Mouse (Mus musculus) brain, embryonic 14.5 days (tissue): Measurements from ENCODE around the gene Sp9.

Experiments
- CTCF ChIP-seq: fragments of 200-500 bp; IDR thresholded peaks from 2 replicates; pipeline ENCODE4 v1.5.1; 2012; ENCODE audit warnings: inconsistent platforms, mild to moderate bottlenecking, moderate library complexity, borderline replicate concordance; ENCODE audit not compliant: insufficient read depth, insufficient read length; ENCODE audit errors: extremely low read depth
- POLR2A ChIP-seq: fragments of 200-500 bp; IDR thresholded peaks from 2 replicates; pipeline ENCODE4 v1.6.1; 2012; ENCODE audit warnings: mild to moderate bottlenecking, inconsistent platforms, borderline replicate concordance; ENCODE audit not compliant: poor library complexity, insufficient read depth, insufficient read length, severe bottlenecking; ENCODE audit errors: extremely low read depth

DNA sequence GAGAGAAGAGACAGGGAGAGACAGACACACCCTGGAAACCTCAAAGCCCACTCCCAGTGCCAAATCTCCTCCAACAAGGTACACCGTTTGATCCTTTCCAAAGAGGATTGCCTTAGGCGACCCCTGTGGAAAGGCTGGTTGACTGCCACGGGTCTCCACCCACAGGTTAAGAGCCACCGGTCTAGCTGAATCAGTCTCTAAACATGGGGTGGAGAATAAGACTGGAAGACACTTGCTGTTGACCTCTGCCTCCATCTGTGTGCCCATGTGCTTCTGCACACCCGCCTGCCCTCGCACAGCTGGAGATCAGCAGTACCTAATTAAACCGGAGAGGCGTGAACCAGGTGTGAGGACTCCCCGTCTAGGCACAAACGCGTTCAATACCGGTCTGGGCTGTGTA is 51.3 kb downstream of the Sp9 start:
- TF ChIP-seq CTCF: no peak
- no peak for TF ChIP-seq POLR2A
